Mouse (Mus musculus) olfactory bulb, adult 2 months (tissue): ENCODE results near the gene Mbnl3. TPM values are rescaled to one million over a fixed set of nuclear protein-coding genes. Genes with fewer than 3 reads are reported as not detected.

Experiments used
- H3K27ac ChIP-seq: fragments of 200-500 bp; 2 replicates; pipeline ENCODE4 v1.5.1; 2012; ENCODE audit warnings: low read depth, low read length; ENCODE audit not compliant: insufficient read depth
- H3K4me1 ChIP-seq: fragments of 200-500 bp; 2 replicates; pipeline ENCODE4 v1.6.1; 2012; ENCODE audit warnings: low read length; ENCODE audit not compliant: control insufficient read depth, insufficient read depth
- H3K4me3 ChIP-seq: fragments of 200-500 bp; 2 replicates; pipeline ENCODE4 v1.5.1; 2012; ENCODE audit warnings: mild to moderate bottlenecking, low read depth, low read length, moderate library complexity; ENCODE audit not compliant: insufficient read depth
- CTCF ChIP-seq: fragments of 200-500 bp; IDR thresholded peaks from 2 replicates; pipeline ENCODE4 v1.5.1; 2012; ENCODE audit warnings: low read depth, mild to moderate bottlenecking, low read length, moderate library complexity; ENCODE audit not compliant: insufficient read depth
- POLR2A ChIP-seq: fragments of 200-500 bp; IDR thresholded peaks from 2 replicates; pipeline ENCODE4 v1.6.1; 2012; ENCODE audit warnings: mild to moderate bottlenecking, low read depth, low read length, moderate library complexity; ENCODE audit not compliant: insufficient read depth
- WGBS: fragments of 180-500 bp; shearing (Covaris S2); methylation state at CpG from one replicate; pipeline ENCODE4 v1.1.7; 2018; 5-methylcytosine and 5-hydroxymethylcytosine counted together
- polyA plus RNA-seq: library from polyadenylated mRNA; stranded (reverse); fragments of >200 nt; gene quantifications from 2 replicates; pipeline ENCODE4 v1.2.4, GENCODE M21; 2012; ENCODE audit warnings: low replicate concordance; ENCODE audit not compliant: missing spikeins, insufficient read depth, insufficient read length

The Mbnl3 gene
- polyA plus RNA-seq, 1 experiment: not detected

- H3K4me1 ChIP-seq: no peaks in the 10 kb centered on the region
- no peak overlapping the region for H3K27ac ChIP-seq
- H3K4me3 ChIP-seq: no peak overlapping the region
- TF ChIP-seq POLR2A: no peak
- no peak for TF ChIP-seq CTCF
- 77% methylated on average over 5 of the region's 5 CpGs for WGBS
These were observed 41.6 kb downstream of the Mbnl3 start for GRCm38 (mm10) chrX:51164766-51165165.

GRCm38 (mm10) chrX:51148436-51148835 lies 57.9 kb downstream of the Mbnl3 start:
- TF ChIP-seq POLR2A (no peak), CTCF (no peak)
- H3K27ac ChIP-seq: no peak overlapping the region
- 80% methylated on average over 4 of the region's 4 CpGs for WGBS
- no peaks in the 10 kb centered on the region for H3K4me1 ChIP-seq
- no peak overlapping the region for H3K4me3 ChIP-seq

- no peak overlapping the region for H3K4me3 ChIP-seq
- WGBS: 25% methylated on average over 4 of the region's 4 CpGs
- H3K4me1 ChIP-seq: no peaks in the 10 kb centered on the region
- TF ChIP-seq CTCF (no peak), POLR2A (no peak)
- no peak overlapping the region for H3K27ac ChIP-seq
These were observed 60.0 kb downstream of the Mbnl3 start for GRCm38 (mm10) chrX:51146351-51146750.

- WGBS: 56% methylated on average over 3 of the region's 3 CpGs
- no peak for TF ChIP-seq CTCF
- TF ChIP-seq POLR2A: no peak
- Histone ChIP-seq H3K4me1 (no peaks in the 10 kb centered on the region), H3K4me3 (no peak overlapping the region), H3K27ac (no peak overlapping the region)
These were observed 66.3 kb downstream of the Mbnl3 start for GRCm38 (mm10) chrX:51140055-51140454.

GRCm38 (mm10) chrX:51131325-51131724 lies 75.0 kb downstream of the Mbnl3 start:
- TF ChIP-seq CTCF (no peak), POLR2A (no peak)
- H3K4me1 ChIP-seq: no peaks in the 10 kb centered on the region
- H3K27ac ChIP-seq: no peak overlapping the region
- no peak overlapping the region for H3K4me3 ChIP-seq
- WGBS: 69% methylated on average over 3 of the region's 3 CpGs

- no peak overlapping the region for H3K4me3 ChIP-seq
- 73% methylated on average over 4 of the region's 4 CpGs for WGBS
- no peak overlapping the region for H3K27ac ChIP-seq
- TF ChIP-seq CTCF: no peak
- no peak for TF ChIP-seq POLR2A
- no peaks in the 10 kb centered on the region for H3K4me1 ChIP-seq
These were observed 103.6 kb downstream of the Mbnl3 start for GRCm38 (mm10) chrX:51102748-51103147.

- TF ChIP-seq CTCF (no peak), POLR2A (no peak)
- H3K4me1 ChIP-seq: no peaks in the 10 kb centered on the region
- H3K4me3 ChIP-seq: no peak overlapping the region
- no peak overlapping the region for H3K27ac ChIP-seq
- 76% methylated on average over 6 of the region's 6 CpGs for WGBS
These were observed 121.4 kb downstream of the Mbnl3 start for GRCm38 (mm10) chrX:51084972-51085371.

- H3K4me3 ChIP-seq: no peak overlapping the region
- H3K4me1 ChIP-seq: no peaks in the 10 kb centered on the region
- no peak overlapping the region for H3K27ac ChIP-seq
- 68% methylated on average over 1 of the region's 1 CpGs for WGBS
- TF ChIP-seq POLR2A (no peak), CTCF (no peak)
These were observed 122.1 kb downstream of the Mbnl3 start for GRCm38 (mm10) chrX:51084211-51084610.

- no peak for TF ChIP-seq POLR2A
- no peak for TF ChIP-seq CTCF
- Histone ChIP-seq H3K4me3 (no peak overlapping the region), H3K27ac (no peak overlapping the region), H3K4me1 (no peaks in the 10 kb centered on the region)
- WGBS: 39% methylated on average over 3 of the region's 3 CpGs
These were observed 129.6 kb downstream of the Mbnl3 start for GRCm38 (mm10) chrX:51076744-51077143.

Other genes starting within 250 kb of the Mbnl3 start
- gene Rap2c, start 188.5 kb downstream of the Mbnl3 start, polyA plus RNA-seq: not detected in 2 replicates